Mouse (Mus musculus): ENCODE results near the gene Slc37a1.

DNA sequence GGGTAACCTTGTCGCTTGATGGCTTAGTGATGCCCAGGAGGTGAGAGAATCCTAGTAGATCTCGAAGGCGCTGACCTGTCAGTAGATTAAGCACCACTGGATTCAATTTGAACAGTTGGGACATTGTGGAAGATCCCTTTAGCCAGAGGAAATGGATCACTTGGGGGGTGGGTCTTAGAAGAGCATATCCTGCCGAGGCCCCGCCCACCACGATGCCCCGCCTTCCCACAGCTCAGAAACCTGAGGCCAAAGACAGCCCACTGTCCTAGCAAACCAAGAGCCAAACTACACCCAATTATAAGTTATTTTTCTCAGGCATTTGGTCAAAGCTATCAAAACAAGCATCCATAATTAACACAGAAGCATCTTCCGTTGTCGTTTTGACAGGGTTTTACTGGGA is 24.5 kb downstream of the Slc37a1 start:
- TF ChIP-seq ZKSCAN1 (IDR thresholded peaks at IDR 0.05; ENCODE audit: borderline replicate concordance, low read depth, low read length) (no peak), CTCF (conservative IDR thresholded peaks at IDR 0.05 in 1 of 2, IDR thresholded peaks at IDR 0.05 in 1 of 2; ENCODE audit: low read depth in 2 of 2, low read length in 2 of 2) (no peak), RAD21 (IDR thresholded peaks at IDR 0.05; ENCODE audit: low read depth, low read length) (no peak), MYC (IDR thresholded peaks at IDR 0.05; ENCODE audit: low read depth, low read length) (no peak), POLR2A (IDR thresholded peaks at IDR 0.05; ENCODE audit: low read depth, low read length) (no peak), NRF1 (IDR thresholded peaks at IDR 0.05; ENCODE audit: low read depth, low read length) (no peak), MXI1 (IDR thresholded peaks at IDR 0.05; ENCODE audit: low read depth, low read length) (no peak), CHD2 (IDR thresholded peaks at IDR 0.05; ENCODE audit: low read length) (no peak), MAZ (IDR thresholded peaks at IDR 0.05; ENCODE audit: low read depth, low read length) (no peak), IRF4 (IDR thresholded peaks at IDR 0.05; ENCODE audit: low read depth, low read length) (no peak), ZNF384 (IDR thresholded peaks at IDR 0.05; ENCODE audit: low read depth, low read length) (no peak), TCF12 (IDR thresholded peaks at IDR 0.05; ENCODE audit: low read depth, low read length) (no peak)
